Mouse (Mus musculus): ENCODE measurements around the gene Vps52.

Vps52 gene

DNA sequence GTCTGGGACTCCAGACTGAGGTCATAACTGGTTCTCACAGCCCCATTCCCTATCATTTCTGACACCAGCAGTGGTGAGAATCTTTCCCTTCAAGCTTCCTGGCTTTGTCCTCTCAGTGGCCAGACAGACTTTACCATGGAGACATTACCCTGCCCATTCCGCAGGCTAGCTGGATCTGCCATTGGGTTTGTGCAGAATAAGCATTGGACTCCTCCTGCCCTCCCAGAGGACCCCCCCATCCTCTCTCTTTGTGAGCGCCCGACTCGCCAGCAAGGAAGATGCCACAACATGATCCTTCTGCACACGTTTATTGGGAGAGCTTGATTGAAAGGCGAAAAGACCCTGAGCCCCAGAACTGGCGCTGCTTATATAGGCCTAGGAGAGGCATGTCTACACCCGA, 57.8 kb downstream of the Vps52 start:
- DNase-seq, result no peak

All from right cerebral cortex, postnatal 25 days (tissue).